In genomic region chr17:86611772-86612171, GRCm38 (mm10) we compare ENCODE assay signal across 30 mouse cellular contexts.
A peak's percentile ranks its signal among the peaks of the same experiment; 100 is the strongest.
DNase-seq lines count a peak whose midpoint lies in the region; ATAC-seq and TF ChIP-seq lines count a peak whose summit lies in the region.
"Had no signal": no experiment of that assay in that cellular context is flagged by ENCODE, and none has a peak within 500 bp of the region (broad histone marks: within the 10 kb centered on the region; RNA-seq: fewer than 3 reads in every experiment).

No protein-coding gene starts in this region.

- H3K9ac ChIP-seq in midbrain, embryonic 11.5 days (ENCODE audit: low read length): no peak overlapping the region
- H3K9ac ChIP-seq in liver, postnatal 0 days (replicated peaks): no peak overlapping the region
- H3K9ac ChIP-seq: embryonic facial prominence, embryonic 13.5 days; forebrain, embryonic 12.5 days; forebrain, embryonic 15.5 days; heart, embryonic 12.5 days; heart, embryonic 15.5 days; hindbrain, embryonic 14.5 days had no signal

- peak; percentile 92 for DNase-seq in heart, adult 11 months
- DNase-seq in heart, postnatal 36 days: no peak
- DNase-seq in midbrain, embryonic 11.5 days (ENCODE audit: low spot score, missing footprints): peak; percentile 45
- DNase-seq in midbrain, embryonic 10.5 days (ENCODE audit: low spot score): no peak
- DNase-seq in retina, embryonic 14.5 days (ENCODE audit: low spot score): peak; percentile 9
- DNase-seq in liver, postnatal 0 days: no peak
- DNase-seq: adrenal gland, adult 2 months; adrenal gland, postnatal 14 days; B cell, adult 2 months; cerebellum, adult 11 months; cerebellum, adult 2 months; cerebellum, postnatal 10 days; cerebellum, postnatal 36 days; embryo, embryonic 11 days; gastrocnemius, postnatal 14 days; heart, adult 18-20 months; heart, postnatal 10 days; heart, postnatal 4 days had no signal

- TF ChIP-seq EP300 in liver, postnatal 0 days (IDR thresholded peaks at IDR 0.05; ENCODE audit: low read depth): no peak

- H3K36me3 ChIP-seq in midbrain, embryonic 11.5 days (ENCODE audit: control insufficient read depth, insufficient read depth, low read length): no peaks in the 10 kb centered on the region
- H3K36me3 ChIP-seq in midbrain, embryonic 10.5 days: no peaks in the 10 kb centered on the region
- no peaks in the 10 kb centered on the region for H3K36me3 ChIP-seq in liver, postnatal 0 days (replicated peaks; ENCODE audit: insufficient read depth, low read length)
- H3K36me3 ChIP-seq: embryonic facial prominence, embryonic 10.5 days; embryonic facial prominence, embryonic 13.5 days; forebrain, embryonic 12.5 days; forebrain, embryonic 15.5 days; G1E; heart, embryonic 12.5 days; heart, embryonic 15.5 days had no signal

- H3K4me2 ChIP-seq in midbrain, embryonic 11.5 days: no peak overlapping the region
- no peak overlapping the region for H3K4me2 ChIP-seq in liver, postnatal 0 days (ENCODE audit: low read depth, low read length)
- H3K4me2 ChIP-seq: embryonic facial prominence, embryonic 13.5 days; forebrain, embryonic 12.5 days; forebrain, embryonic 15.5 days; heart, embryonic 12.5 days; heart, embryonic 15.5 days; hindbrain, embryonic 14.5 days had no signal

- WGBS in midbrain, embryonic 11.5 days: 86% methylated on average over 5 of the region's 5 CpGs
- WGBS in midbrain, embryonic 10.5 days: 84% methylated on average over 5 of the region's 5 CpGs
- WGBS in liver, postnatal 0 days (ENCODE audit: insufficient replicate concordance): 63% methylated on average over 5 of the region's 5 CpGs

- no peaks in the 10 kb centered on the region for H3K4me1 ChIP-seq in midbrain, embryonic 11.5 days (ENCODE audit: control insufficient read depth, insufficient read depth, low read length)
- H3K4me1 ChIP-seq in midbrain, embryonic 10.5 days: no peaks in the 10 kb centered on the region
- H3K4me1 ChIP-seq in liver, postnatal 0 days (ENCODE audit: insufficient read depth): peaks cover 6% of the 10 kb centered on the region; the same call in 1 of the 2 replicates
- H3K4me1 ChIP-seq: forebrain, embryonic 12.5 days; forebrain, embryonic 15.5 days; heart, embryonic 15.5 days had no signal

- H3K9me3 ChIP-seq in midbrain, embryonic 11.5 days (ENCODE audit: control insufficient read depth, low read length): no peaks in the 10 kb centered on the region
- no peaks in the 10 kb centered on the region for H3K9me3 ChIP-seq in midbrain, embryonic 10.5 days (replicated peaks)
- no peaks in the 10 kb centered on the region for H3K9me3 ChIP-seq in liver, postnatal 0 days (ENCODE audit: low read length)
- H3K9me3 ChIP-seq: embryonic facial prominence, embryonic 10.5 days; embryonic facial prominence, embryonic 13.5 days; forebrain, embryonic 12.5 days; forebrain, embryonic 15.5 days; heart, embryonic 12.5 days; heart, embryonic 15.5 days had no signal

- no peak overlapping the region for H3K4me3 ChIP-seq in midbrain, embryonic 11.5 days (ENCODE audit: low read depth, low read length)
- no peak overlapping the region for H3K4me3 ChIP-seq in midbrain, embryonic 10.5 days
- H3K4me3 ChIP-seq in liver, postnatal 0 days (ENCODE audit: low read depth, low read length): no peak overlapping the region
- H3K4me3 ChIP-seq: embryonic facial prominence, embryonic 10.5 days; embryonic facial prominence, embryonic 13.5 days; erythroblast, embryonic 14.5 days; forebrain, embryonic 12.5 days; forebrain, embryonic 15.5 days; heart, embryonic 12.5 days; heart, embryonic 15.5 days had no signal

- intact Hi-C loops in heart, postnatal 36 days (cut with DNase I): no loop called here

- H3K27ac ChIP-seq in midbrain, embryonic 11.5 days (ENCODE audit: low read depth, low read length): no peak overlapping the region
- H3K27ac ChIP-seq in midbrain, embryonic 10.5 days (replicated peaks): no peak overlapping the region
- no peak overlapping the region for H3K27ac ChIP-seq in liver, postnatal 0 days (ENCODE audit: low read depth)
- H3K27ac ChIP-seq: embryonic facial prominence, embryonic 10.5 days; embryonic facial prominence, embryonic 13.5 days; forebrain, embryonic 12.5 days; forebrain, embryonic 15.5 days; heart, embryonic 15.5 days; hindbrain, embryonic 14.5 days; hindbrain, postnatal 0 days had no signal

- ATAC-seq in midbrain, embryonic 11.5 days (ENCODE audit: low FRiP score): no peak
- no peak for ATAC-seq in liver, postnatal 0 days
- ATAC-seq: forebrain, embryonic 15.5 days; hindbrain, postnatal 0 days; inflammation-experienced regulatory T-cells, adult 6 months had no signal

- H3K27me3 ChIP-seq in midbrain, embryonic 11.5 days (ENCODE audit: control insufficient read depth, insufficient read depth, low read length): no peaks in the 10 kb centered on the region
- H3K27me3 ChIP-seq in midbrain, embryonic 10.5 days (ENCODE audit: low read depth, poor library complexity, severe bottlenecking): no peaks in the 10 kb centered on the region
- no peaks in the 10 kb centered on the region for H3K27me3 ChIP-seq in liver, postnatal 0 days (ENCODE audit: insufficient read depth, low read length)
- H3K27me3 ChIP-seq: CH12.LX; embryonic facial prominence, embryonic 13.5 days; forebrain, embryonic 12.5 days; forebrain, embryonic 15.5 days; heart, embryonic 12.5 days; heart, embryonic 15.5 days had no signal

- no peak for TF ChIP-seq CTCF in liver, postnatal 0 days (IDR thresholded peaks at IDR 0.05; ENCODE audit: low read depth)

Comparison
In these comparisons a context has a peak if more than half of its experiments do, and no peak if none do; other contexts are left out.
1. DNase-seq: peak in heart, adult 11 months (single experiment), midbrain, embryonic 11.5 days (single experiment) and retina, embryonic 14.5 days (single experiment); none in heart, postnatal 36 days (0 of 2), midbrain, embryonic 10.5 days (single experiment) and liver, postnatal 0 days (single experiment).